Mouse (Mus musculus): ENCODE results near the gene Zfp799. TPM values are rescaled to one million over a fixed set of nuclear protein-coding genes. Genes with fewer than 3 reads are reported as not detected.
"Not testable (repeated sequence)": the region's sequence is repeated elsewhere in the genome, so short reads cannot be mapped to it uniquely, and the experiment has no call there.

The Zfp799 gene
- 19.0 and 19.2 TPM in 2 replicates for polyA plus RNA-seq (2015; fragmentation: Nextera tagmentation; extraction: Ambion mirVana)

DNA sequence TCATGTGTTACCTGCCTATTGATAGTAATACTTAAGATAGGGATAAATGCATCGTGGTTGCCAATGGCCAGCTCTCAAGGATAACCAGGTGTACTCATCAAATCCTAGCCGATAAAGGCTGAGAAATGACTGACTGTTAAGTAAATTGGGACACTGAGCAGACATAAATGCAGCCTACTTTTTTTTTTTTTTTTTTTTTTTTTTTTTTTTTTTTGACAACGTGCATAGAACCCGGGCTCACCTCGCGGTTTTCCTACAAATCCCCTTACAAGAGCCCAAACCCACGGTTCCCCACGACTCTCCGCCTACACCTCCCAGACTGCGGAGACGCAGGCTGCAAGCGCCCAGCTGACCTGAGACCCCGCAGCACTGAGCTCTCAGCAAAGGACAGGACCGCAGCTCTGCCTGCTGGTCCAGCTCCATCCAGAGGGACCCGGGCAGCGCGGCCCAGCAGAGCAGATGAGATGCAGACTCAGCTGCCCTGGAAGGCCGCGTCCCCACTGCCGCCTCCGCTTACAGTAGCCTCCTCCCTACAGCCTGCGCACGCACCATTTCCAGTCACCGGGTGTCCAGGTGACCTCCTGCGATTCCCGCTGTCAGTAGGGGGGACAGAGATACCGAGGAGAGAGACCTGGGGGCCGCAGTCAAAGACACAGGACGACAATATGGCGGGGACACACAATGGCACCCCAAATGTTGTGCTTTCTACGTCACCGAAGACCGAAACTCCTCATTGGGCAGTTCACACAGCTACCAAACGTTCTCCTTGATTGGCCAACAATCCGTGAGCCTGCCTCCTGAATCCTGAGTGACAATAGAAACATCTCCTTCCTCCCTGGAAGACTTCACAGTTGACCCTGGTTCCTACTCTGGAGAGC lies at the start of gene Zfp799:
Gene Zfp799, minus strand, starts transcription at position 722 of the 878 bp plus-strand sequence.
- ATAC-seq: peak; percentile 99

GRCm38 (mm10) chr17:32878773-32879172 lies 48.7 kb upstream of the Zfp799 start:
- H3K27ac ChIP-seq: no peak overlapping the region
- 95% methylated on average over 11 of the region's 11 CpGs for WGBS
- H3K4me1 ChIP-seq: no peaks in the 10 kb centered on the region
- H3K4me3 ChIP-seq: no peak overlapping the region
- H3K27me3 ChIP-seq: no peaks in the 10 kb centered on the region
- H3K36me3 ChIP-seq (ENCODE audit: poor library complexity, severe bottlenecking): peaks cover 50% of the 10 kb centered on the region
- no peak overlapping the region for H3K4me2 ChIP-seq
- no peak overlapping the region for H3K9ac ChIP-seq
- ATAC-seq: no peak
- no peaks in the 10 kb centered on the region for H3K9me3 ChIP-seq (replicated peaks)

More for the DNA sequence above, at the start of gene Zfp799:
- Histone ChIP-seq H3K9ac (peak within 1 kb of the TSS; percentile 95), H3K36me3 (ENCODE audit: poor library complexity, severe bottlenecking) (peaks cover 24% of the 10 kb centered on the region), H3K4me1 (peaks cover 18% of the 10 kb centered on the region), H3K4me3 (peak within 1 kb of the TSS; percentile 88), H3K27ac (peak within 1 kb of the TSS; percentile 74), H3K9me3 (replicated peaks) (no peaks in the 10 kb centered on the region; the same call in 1 of the 2 replicates), H3K27me3 (no peaks in the 10 kb centered on the region), H3K4me2 (peak within 1 kb of the TSS; percentile 78)
- WGBS: 2% methylated on average over 35 of the region's 35 CpGs

DNA sequence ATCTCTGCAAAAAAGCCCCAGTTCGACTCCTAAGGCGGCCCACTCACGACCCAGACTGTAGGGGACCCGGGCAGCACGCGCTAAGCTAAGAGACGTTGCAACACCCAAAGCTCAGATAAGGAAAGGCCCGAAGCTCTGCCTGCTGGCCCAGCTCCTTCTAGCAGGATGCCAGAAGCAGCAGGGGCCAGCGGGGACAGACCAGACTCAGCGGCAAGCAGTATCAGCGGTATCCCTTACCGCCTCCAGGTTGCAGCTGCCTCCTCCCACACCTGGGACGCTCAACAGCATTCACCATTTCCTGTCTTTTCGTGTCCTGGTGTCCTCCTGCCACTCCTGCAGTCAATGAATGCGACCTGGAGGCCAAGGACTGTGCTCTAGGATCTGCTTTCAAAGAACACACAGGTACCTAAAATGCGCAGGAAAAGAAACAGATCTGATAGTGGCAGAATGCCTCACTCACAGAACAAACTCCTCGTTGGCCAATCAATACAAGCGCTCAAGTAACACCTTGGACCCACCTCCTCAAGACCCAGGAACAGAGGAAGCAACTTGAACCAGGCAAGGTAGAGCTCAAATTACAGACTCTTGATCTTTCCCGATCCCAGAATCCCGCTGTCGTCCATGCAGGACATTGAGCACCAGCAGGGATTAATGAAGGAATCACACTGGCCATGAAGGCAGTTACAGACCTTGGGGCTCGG lies 47.6 kb upstream of the Zfp799 start:
- ATAC-seq: no peak
- WGBS: 14% methylated on average over 22 of the region's 22 CpGs

DNA sequence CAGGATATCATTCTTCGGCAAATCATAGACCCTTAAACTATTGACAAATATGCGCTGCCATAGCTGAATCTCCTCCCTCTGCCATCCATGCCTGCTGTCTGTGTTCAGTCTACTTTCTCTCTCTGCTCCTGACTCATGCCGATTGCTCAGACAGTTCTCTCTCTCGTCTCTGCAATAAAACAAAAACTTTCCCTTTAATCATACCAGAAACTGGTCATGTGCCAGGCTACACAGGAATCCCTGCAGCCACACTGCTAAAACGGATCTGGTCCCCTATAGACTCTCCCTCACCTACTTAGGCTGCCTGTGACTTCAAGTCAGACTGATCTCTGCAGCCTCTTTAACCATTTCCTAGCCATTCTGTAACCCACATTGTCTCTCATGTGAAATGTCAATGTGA lies 42.6 kb upstream of the Zfp799 start:
- Histone ChIP-seq H3K9me3 (replicated peaks) (no peaks in the 10 kb centered on the region), H3K4me2 (no peak overlapping the region), H3K9ac (no peak overlapping the region), H3K4me1 (no peaks in the 10 kb centered on the region), H3K36me3 (ENCODE audit: poor library complexity, severe bottlenecking) (no peaks in the 10 kb centered on the region), H3K27me3 (no peaks in the 10 kb centered on the region), H3K27ac (no peak overlapping the region), H3K4me3 (no peak overlapping the region)
- ATAC-seq: no peak
- WGBS: 60% methylated on average over 5 of the region's 5 CpGs

More for the DNA sequence above, 47.6 kb upstream of the Zfp799 start:
- Histone ChIP-seq H3K4me2 (no peak overlapping the region), H3K27ac (no peak overlapping the region), H3K4me1 (no peaks in the 10 kb centered on the region), H3K27me3 (no peaks in the 10 kb centered on the region), H3K36me3 (ENCODE audit: poor library complexity, severe bottlenecking) (peaks cover 39% of the 10 kb centered on the region), H3K9me3 (replicated peaks) (no peaks in the 10 kb centered on the region), H3K9ac (no peak overlapping the region), H3K4me3 (no peak overlapping the region)

- WGBS: 74% methylated on average over 4 of the region's 4 CpGs
- no peaks in the 10 kb centered on the region for H3K4me1 ChIP-seq
- H3K36me3 ChIP-seq (ENCODE audit: poor library complexity, severe bottlenecking): no peaks in the 10 kb centered on the region
- H3K27ac ChIP-seq: no peak overlapping the region
- ATAC-seq: no peak
- H3K4me2 ChIP-seq: no peak overlapping the region
- no peak overlapping the region for H3K4me3 ChIP-seq
- H3K9me3 ChIP-seq (replicated peaks): no peaks in the 10 kb centered on the region
- no peaks in the 10 kb centered on the region for H3K27me3 ChIP-seq
- H3K9ac ChIP-seq: no peak overlapping the region
These were observed 42.0 kb upstream of the Zfp799 start for GRCm38 (mm10) chr17:32872091-32872490.

DNA sequence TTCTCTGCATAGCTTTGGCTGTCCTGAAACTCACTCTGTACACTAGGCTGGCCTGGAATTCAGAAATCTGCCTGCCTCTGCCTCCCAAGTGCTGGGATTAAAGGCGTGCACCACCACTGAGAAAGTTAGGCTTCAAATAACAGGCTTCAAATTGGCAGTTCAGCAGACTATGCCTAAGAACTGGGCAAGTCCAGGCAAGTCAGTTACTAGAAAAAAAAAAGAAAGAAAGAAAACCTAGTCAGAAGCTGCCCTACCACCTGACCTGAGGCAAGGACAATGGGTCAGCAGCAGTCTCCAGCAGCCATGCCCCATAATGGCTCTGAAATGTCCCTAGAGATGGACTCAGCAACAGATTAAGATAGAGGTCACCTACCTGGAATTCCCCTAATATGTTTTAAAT lies 41.4 kb upstream of the Zfp799 start:
- Histone ChIP-seq H3K4me1 (no peaks in the 10 kb centered on the region), H3K9me3 (replicated peaks) (no peaks in the 10 kb centered on the region), H3K36me3 (ENCODE audit: poor library complexity, severe bottlenecking) (no peaks in the 10 kb centered on the region), H3K27ac (no peak overlapping the region), H3K9ac (no peak overlapping the region), H3K27me3 (no peaks in the 10 kb centered on the region), H3K4me2 (no peak overlapping the region), H3K4me3 (no peak overlapping the region)
- no peak for ATAC-seq
- WGBS: 95% methylated on average over 1 of the region's 1 CpGs

GRCm38 (mm10) chr17:32867266-32867665 lies 37.2 kb upstream of the Zfp799 start:
- H3K36me3 ChIP-seq (ENCODE audit: poor library complexity, severe bottlenecking); H3K9ac ChIP-seq; H3K27ac ChIP-seq; H3K27me3 ChIP-seq; ATAC-seq; H3K4me3 ChIP-seq; H3K9me3 ChIP-seq (replicated peaks); H3K4me2 ChIP-seq; H3K4me1 ChIP-seq: not testable (repeated sequence)
- WGBS: 61% methylated on average over 5 of the region's 7 CpGs

DNA sequence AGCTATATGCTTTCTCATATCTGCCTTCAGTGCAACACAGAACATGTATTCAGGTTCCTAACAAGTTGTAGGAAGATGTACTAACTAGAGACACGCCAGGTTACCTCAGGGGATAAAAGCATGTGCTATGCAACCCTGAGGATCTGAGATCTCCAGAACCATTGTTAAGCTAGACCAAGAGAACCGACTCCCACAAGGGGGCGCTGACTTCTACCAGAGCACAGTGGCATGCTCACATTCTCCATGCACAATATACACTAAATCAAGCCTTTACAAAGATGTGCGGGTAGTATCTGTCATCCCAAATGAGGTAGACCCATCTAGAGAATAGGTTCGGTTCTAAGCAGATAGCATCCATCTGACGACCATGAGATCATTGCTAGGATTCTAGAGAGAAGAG lies 26.7 kb upstream of the Zfp799 start:
- not testable (repeated sequence) for H3K4me3 ChIP-seq; H3K36me3 ChIP-seq (ENCODE audit: poor library complexity, severe bottlenecking); H3K4me1 ChIP-seq; ATAC-seq; H3K27ac ChIP-seq; H3K27me3 ChIP-seq; H3K9ac ChIP-seq; H3K4me2 ChIP-seq; H3K9me3 ChIP-seq (replicated peaks)
- WGBS: 85% methylated on average over 4 of the region's 6 CpGs

GRCm38 (mm10) chr17:32851581-32851980 lies 21.5 kb upstream of the Zfp799 start:
- H3K4me2 ChIP-seq: no peak overlapping the region
- H3K9me3 ChIP-seq (replicated peaks): no peaks in the 10 kb centered on the region
- H3K9ac ChIP-seq: no peak overlapping the region
- H3K36me3 ChIP-seq (ENCODE audit: poor library complexity, severe bottlenecking): no peaks in the 10 kb centered on the region
- no peaks in the 10 kb centered on the region for H3K27me3 ChIP-seq
- 19% methylated on average over 7 of the region's 7 CpGs for WGBS
- H3K27ac ChIP-seq: no peak overlapping the region
- ATAC-seq: no peak
- H3K4me3 ChIP-seq: no peak overlapping the region
- no peaks in the 10 kb centered on the region for H3K4me1 ChIP-seq

- Histone ChIP-seq H3K9ac (no peak overlapping the region), H3K4me3 (no peak overlapping the region), H3K4me1 (no peaks in the 10 kb centered on the region), H3K4me2 (no peak overlapping the region), H3K27ac (no peak overlapping the region), H3K27me3 (no peaks in the 10 kb centered on the region), H3K36me3 (ENCODE audit: poor library complexity, severe bottlenecking) (no peaks in the 10 kb centered on the region), H3K9me3 (replicated peaks) (no peaks in the 10 kb centered on the region)
- WGBS: 71% methylated on average over 2 of the region's 2 CpGs
- no peak for ATAC-seq
These were observed 11.3 kb upstream of the Zfp799 start for GRCm38 (mm10) chr17:32841388-32841787.

- Histone ChIP-seq H3K36me3 (ENCODE audit: poor library complexity, severe bottlenecking) (no peaks in the 10 kb centered on the region), H3K4me2 (no peak overlapping the region), H3K9me3 (replicated peaks) (no peaks in the 10 kb centered on the region), H3K4me1 (no peaks in the 10 kb centered on the region), H3K27ac (no peak overlapping the region), H3K4me3 (no peak overlapping the region), H3K27me3 (no peaks in the 10 kb centered on the region), H3K9ac (no peak overlapping the region)
- WGBS: 39% methylated on average over 15 of the region's 15 CpGs
- ATAC-seq: no peak
These were observed 9.2 kb upstream of the Zfp799 start for GRCm38 (mm10) chr17:32839083-32839802.

- ATAC-seq: no peak
- 32% methylated on average over 3 of the region's 3 CpGs for WGBS
These were observed 339 bp upstream of the Zfp799 start for GRCm38 (mm10) chr17:32830418-32830782.

More at GRCm38 (mm10) chr17:32830418-32830782, 339 bp upstream of the Zfp799 start:
- Histone ChIP-seq H3K36me3 (ENCODE audit: poor library complexity, severe bottlenecking) (peaks cover 18% of the 10 kb centered on the region), H3K4me2 (peak overlapping the region; percentile 78), H3K27me3 (no peaks in the 10 kb centered on the region), H3K9me3 (replicated peaks) (no peaks in the 10 kb centered on the region; the same call in 1 of the 2 replicates), H3K27ac (no peak overlapping the region), H3K4me1 (peaks cover 18% of the 10 kb centered on the region), H3K4me3 (peak overlapping the region; percentile 88), H3K9ac (no peak overlapping the region)
